Comparison of ENCODE assay signal across 8 mouse cellular contexts in the genomic region with DNA sequence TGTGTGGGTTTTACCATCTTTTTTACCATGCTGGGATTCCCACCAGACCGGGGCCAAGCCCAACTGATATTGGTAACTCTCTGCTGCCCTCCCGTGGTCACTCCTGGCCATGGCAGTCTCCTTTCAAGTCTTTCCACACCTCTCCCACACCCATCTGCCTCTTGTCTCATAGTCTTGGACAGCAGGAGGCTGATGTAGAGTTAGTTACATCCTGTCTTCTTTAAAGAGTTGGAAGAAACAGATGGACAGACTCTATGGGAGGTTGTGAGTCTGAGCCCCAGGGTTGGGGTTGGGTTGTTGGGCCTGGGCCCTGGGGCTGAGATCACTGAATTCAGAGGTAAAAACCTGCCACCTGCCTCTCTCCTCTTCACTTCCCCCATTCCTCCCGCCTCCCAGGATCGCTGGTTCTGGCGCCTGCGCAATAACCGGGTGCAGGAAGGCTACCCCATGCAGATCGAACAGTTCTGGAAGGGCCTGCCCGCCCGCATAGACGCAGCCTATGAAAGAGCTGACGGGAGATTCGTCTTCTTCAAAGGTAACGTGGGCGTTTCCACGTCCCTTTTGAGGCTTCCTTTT. TPM values are rescaled to one million over a fixed set of nuclear protein-coding genes. Genes with fewer than 3 reads are reported as not detected.
DNase-seq lines count a peak whose midpoint lies in the region; ATAC-seq lines count a peak whose summit lies in the region.

No protein-coding gene starts in this region.

- ATAC-seq in hindbrain, embryonic 12.5 days (ENCODE audit: low FRiP score) = no peak
- ATAC-seq in common myeloid progenitor, adult 5-6 weeks (replicated peaks; ENCODE audit: low read depth, poor library complexity, severe bottlenecking) = peak; percentile 82

- no peak overlapping the region for H3K4me3 ChIP-seq in hindbrain, embryonic 10.5 days
- no peak overlapping the region for H3K4me3 ChIP-seq in hindbrain, embryonic 12.5 days

- H3K9me3 ChIP-seq in hindbrain, embryonic 10.5 days = no peaks in the 10 kb centered on the region
- H3K9me3 ChIP-seq in hindbrain, embryonic 12.5 days (replicated peaks) = no peaks in the 10 kb centered on the region

- DNase-seq in hindbrain, embryonic 10.5 days (ENCODE audit: low spot score) = peak; percentile 79
- DNase-seq in ZHBTc4 (ENCODE audit: low read depth, low spot score) = peak; percentile 94
- DNase-seq in gastrocnemius, postnatal 36 days = peak; percentile 68 to 70
- DNase-seq in layer of hippocampus, postnatal 14 days (ENCODE audit: low spot score in 2 of 2) = peak; percentile 81 to 82
- peak; percentile 63 to 82 for DNase-seq in lung, postnatal 4 days
- peak; percentile 78 to 88 for DNase-seq in spleen, postnatal 10 days (ENCODE audit: low spot score in 2 of 2)

- H3K27ac ChIP-seq in hindbrain, embryonic 10.5 days = no peak overlapping the region
- H3K27ac ChIP-seq in hindbrain, embryonic 12.5 days = no peak overlapping the region

- no peaks in the 10 kb centered on the region for H3K36me3 ChIP-seq in hindbrain, embryonic 10.5 days
- 0 out of 2 replicates have a peak, but pooled peaks cover 13% of the 10 kb centered on the region for H3K36me3 ChIP-seq in hindbrain, embryonic 12.5 days

- 43% methylated on average over 16 of the region's 16 CpGs for WGBS in hindbrain, embryonic 10.5 days
- 36% methylated on average over 16 of the region's 16 CpGs for WGBS in hindbrain, embryonic 12.5 days

- H3K9ac ChIP-seq in hindbrain, embryonic 12.5 days = no peak overlapping the region

- intact Hi-C loops in gastrocnemius, postnatal 36 days (cut with DNase I) = loop anchor here (5.0 to 10.0 kb wide), 2 partner anchors 45 to 117 kb away; partner anchors contain the start of gene Trpc4ap

- no peaks in the 10 kb centered on the region for H3K27me3 ChIP-seq in hindbrain, embryonic 10.5 days (ENCODE audit: insufficient read depth, poor library complexity, severe bottlenecking)
- peaks cover 3% of the 10 kb centered on the region; the same call in 1 of the 2 replicates for H3K27me3 ChIP-seq in hindbrain, embryonic 12.5 days

- no peak overlapping the region for H3K4me2 ChIP-seq in hindbrain, embryonic 12.5 days (replicated peaks)

- H3K4me1 ChIP-seq in hindbrain, embryonic 10.5 days (replicated peaks) = peaks cover 13% of the 10 kb centered on the region; the same call in 1 of the 2 replicates
- H3K4me1 ChIP-seq in hindbrain, embryonic 12.5 days = no peaks in the 10 kb centered on the region; the same call in 1 of the 2 replicates

RNA-seq across cellular contexts. Expression of gene BC029722, which starts 7.3 kb away (rescaled TPM):
- polyA plus RNA-seq in hindbrain, embryonic 10.5 days (2016; fragmentation: Nextera tagmentation; extraction: Ambion mirVana) = 8.4 and 16.0 TPM in 2 replicates
- polyA plus RNA-seq in hindbrain, embryonic 12.5 days (2016; fragmentation: Nextera tagmentation; extraction: Ambion mirVana) = 17.1 and 17.3 TPM in 2 replicates
- total RNA-seq in common myeloid progenitor, adult 5-6 weeks (2017) = 12.5 and 15.3 TPM in 2 replicates
- 10 to 100 TPM; 22.3 to 23.2 TPM for total RNA-seq in gastrocnemius, postnatal 36 days (2021)
- total RNA-seq in layer of hippocampus, postnatal 14 days (2021) = 10 to 100 TPM; 43.8 to 45.6 TPM

RNA-seq across cellular contexts. Expression of gene Eif6, which starts 14.8 kb away (rescaled TPM):
- 247 and 261 TPM in 2 replicates for polyA plus RNA-seq in hindbrain, embryonic 10.5 days (2016; fragmentation: Nextera tagmentation; extraction: Ambion mirVana)
- polyA plus RNA-seq in hindbrain, embryonic 12.5 days (2016; fragmentation: Nextera tagmentation; extraction: Ambion mirVana) = 151 and 160 TPM in 2 replicates
- total RNA-seq in common myeloid progenitor, adult 5-6 weeks (2017) = 49.4 and 83.3 TPM in 2 replicates
- total RNA-seq in gastrocnemius, postnatal 36 days (2021) = 10 to 100 TPM; 36.1 to 45.9 TPM
- 10 to 100 TPM; 68.1 to 69.9 TPM for total RNA-seq in layer of hippocampus, postnatal 14 days (2021)

RNA-seq across cellular contexts. Expression of gene Fam83c, which starts 22.7 kb away (rescaled TPM):
- 0.24 and 0.44 TPM in 2 replicates for polyA plus RNA-seq in hindbrain, embryonic 10.5 days (2016; fragmentation: Nextera tagmentation; extraction: Ambion mirVana)
- polyA plus RNA-seq in hindbrain, embryonic 12.5 days (2016; fragmentation: Nextera tagmentation; extraction: Ambion mirVana) = 0.41 and 0.46 TPM in 2 replicates
- not detected in 2 replicates for total RNA-seq in common myeloid progenitor, adult 5-6 weeks (2017)
- not detected for total RNA-seq in gastrocnemius, postnatal 36 days (2021)
- not detected for total RNA-seq in layer of hippocampus, postnatal 14 days (2021)

RNA-seq across cellular contexts. Expression of gene Mmp24, which starts 36.8 kb away (rescaled TPM):
- polyA plus RNA-seq in hindbrain, embryonic 10.5 days (2016; fragmentation: Nextera tagmentation; extraction: Ambion mirVana) = 1.4 and 2.5 TPM in 2 replicates
- 5.3 and 6.0 TPM in 2 replicates for polyA plus RNA-seq in hindbrain, embryonic 12.5 days (2016; fragmentation: Nextera tagmentation; extraction: Ambion mirVana)
- 0.32 TPM in 1 of 2 replicates, not detected in the other for total RNA-seq in common myeloid progenitor, adult 5-6 weeks (2017)
- total RNA-seq in gastrocnemius, postnatal 36 days (2021) = not detected
- total RNA-seq in layer of hippocampus, postnatal 14 days (2021) = 10 to 100 TPM; 50.0 to 53.3 TPM
